Mouse (Mus musculus) B cell, adult (primary cell): ENCODE results near the gene Cecr2. TPM values are rescaled to one million over a fixed set of nuclear protein-coding genes. Genes with fewer than 3 reads are reported as not detected.

ENCODE experiments used
- total RNA-seq: library from RNA; stranded (reverse); gene quantifications from 4 replicates; pipeline ENCODE4 v1.2.4, GENCODE M21; 2023; ENCODE audit not compliant: inconsistent age

Cecr2 gene
- 34.5 to 41.5 TPM (median 36.0 TPM) in 4 replicates for total RNA-seq

DNA sequence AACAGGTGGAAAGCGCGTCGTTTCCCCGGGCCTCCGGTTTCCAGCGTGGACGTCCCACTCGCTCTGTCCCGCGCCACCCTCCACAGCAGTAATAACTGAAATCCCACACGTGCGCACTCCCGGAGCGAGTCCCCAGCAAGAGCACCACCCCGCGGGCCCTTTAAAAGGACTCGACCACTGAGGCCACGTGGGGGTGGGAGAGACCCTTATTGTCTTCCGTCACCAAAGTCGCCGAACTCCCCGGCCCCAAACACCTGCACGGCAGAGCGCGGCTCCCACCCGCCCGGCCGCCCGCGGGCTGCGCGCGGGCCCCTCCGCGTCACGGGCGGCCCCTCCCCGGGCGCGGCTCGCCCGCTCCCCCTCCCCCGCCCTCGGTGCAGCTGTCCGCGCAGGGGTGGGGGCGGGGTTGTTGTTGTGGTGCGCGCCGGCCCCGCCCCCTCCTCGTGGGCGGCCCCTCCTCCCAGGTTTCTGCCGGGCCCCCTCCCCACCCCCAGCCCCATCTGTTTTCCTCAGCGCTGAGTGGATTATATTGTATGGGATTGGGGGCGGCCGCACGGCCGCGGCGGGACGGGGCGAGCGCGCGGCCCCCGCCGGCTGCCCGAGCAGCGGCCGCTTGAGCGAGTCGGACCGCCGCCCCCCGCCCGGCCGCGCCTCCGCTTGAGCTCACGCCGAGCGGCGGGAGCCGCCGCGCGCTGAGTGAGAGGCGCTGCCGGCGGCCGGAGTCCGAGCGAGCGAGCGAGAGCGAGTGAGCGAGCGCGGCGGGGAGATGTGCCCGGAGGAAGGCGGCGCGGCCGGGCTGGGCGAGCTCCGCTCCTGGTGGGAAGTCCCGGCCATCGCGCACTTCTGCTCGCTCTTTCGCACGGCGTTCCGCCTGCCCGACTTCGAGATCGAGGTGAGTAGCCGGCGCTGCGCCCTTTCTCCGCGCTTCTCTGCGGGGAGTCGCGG, at the start of gene Cecr2:
TSS of gene Cecr2 (plus strand) at position 554 of the 945 bp plus-strand sequence.

GRCm38 (mm10) chr6:120773149-120773628, 107.0 kb downstream of the Cecr2 start, which contains the start of gene Slc25a18:
Gene Slc25a18 (plus strand): TSS chr6:120773578.

Other genes starting within 250 kb of the Cecr2 start
- 142 to 150 TPM (median 145 TPM) in 4 replicates for gene Il17ra, start 203.1 kb upstream of the Cecr2 start, total RNA-seq
- 0.18 TPM in 1 of 4 replicates, not detected in the others for gene Tmem121b, start 172.6 kb upstream of the Cecr2 start, total RNA-seq
- gene Hdhd5, start 135.1 kb upstream of the Cecr2 start, total RNA-seq = 28.7 to 34.3 TPM (median 30.4 TPM) in 4 replicates
- gene Slc25a18, start 107.2 kb downstream of the Cecr2 start, total RNA-seq = 1.4 to 2.6 TPM (median 2.3 TPM) in 4 replicates
- 125 to 138 TPM (median 133 TPM) in 4 replicates for gene Atp6v1e1, start 156.4 kb downstream of the Cecr2 start, total RNA-seq
- gene Bcl2l13, start 169.8 kb downstream of the Cecr2 start, total RNA-seq = 33.8 to 54.3 TPM (median 37.2 TPM) in 4 replicates